Mouse (Mus musculus) neural tube, embryonic 14.5 days (tissue): Measurements from ENCODE around the gene Cgrrf1. TPM values are rescaled to one million over a fixed set of nuclear protein-coding genes. Genes with fewer than 3 reads are reported as not detected.

ENCODE experiments used
- ATAC-seq: fragments of 200-750 bp; cut with Nextera tagmentation; 2 replicates; pipeline ENCODE4 v1.8.0; 2017; ENCODE audit warnings: low read depth, mild to moderate bottlenecking, moderate TSS enrichment, moderate library complexity
- H3K27ac ChIP-seq: fragments of 300-500 bp; sonication (generic); 2 replicates; pipeline ENCODE4 v1.5.1; 2014; ENCODE audit warnings: low read depth, mild to moderate bottlenecking, control low read depth, low read length, moderate library complexity, mixed read lengths
- H3K27me3 ChIP-seq: fragments of 300-500 bp; sonication (generic); 2 replicates; pipeline ENCODE4 v1.6.1; 2014; ENCODE audit warnings: low read length; ENCODE audit not compliant: control insufficient read depth, insufficient read depth
- H3K36me3 ChIP-seq: fragments of 300-500 bp; sonication (generic); 2 replicates; pipeline ENCODE4 v1.6.1; 2014; ENCODE audit warnings: low read length, mixed read lengths; ENCODE audit not compliant: control insufficient read depth, insufficient read depth
- H3K4me1 ChIP-seq: fragments of 300-500 bp; sonication (generic); 2 replicates; pipeline ENCODE4 v1.6.1; 2014; ENCODE audit warnings: low read length; ENCODE audit not compliant: control insufficient read depth, insufficient read depth
- H3K4me2 ChIP-seq: fragments of 300-500 bp; sonication (generic); 2 replicates; pipeline ENCODE4 v1.6.1; 2014; ENCODE audit warnings: mild to moderate bottlenecking, low read depth, low read length, control low read depth
- H3K4me3 ChIP-seq: fragments of 300-500 bp; sonication (generic); 2 replicates; pipeline ENCODE4 v1.5.1; 2014; ENCODE audit warnings: low read depth, low read length, control low read depth, mixed read lengths
- H3K9ac ChIP-seq: fragments of 300-500 bp; sonication (generic); replicated peaks from 2 replicates; pipeline ENCODE4 v1.6.1; 2014; ENCODE audit warnings: low read depth, mild to moderate bottlenecking, control low read depth, low read length, mixed read lengths
- H3K9me3 ChIP-seq: fragments of 300-500 bp; sonication (generic); 2 replicates; pipeline ENCODE4 v1.6.1; 2016; ENCODE audit warnings: low read length; ENCODE audit not compliant: control insufficient read depth
- WGBS: fragments of 180-500 bp; shearing (Covaris S2); extraction: QIAGEN DNeasy Blood & Tissue Kit; methylation state at CpG from one replicate; pipeline ENCODE4 v1.1.7; 2014; 5-methylcytosine and 5-hydroxymethylcytosine counted together
- polyA plus RNA-seq: library from polyadenylated mRNA; unstranded; fragments of >200 nt; fragmentation: Nextera tagmentation; extraction: Ambion mirVana; gene quantifications from 2 replicates; pipeline ENCODE4 v1.2.1, GENCODE M21; 2014

Gene Cgrrf1
- polyA plus RNA-seq: 23.5 and 26.2 TPM in 2 replicates

DNA sequence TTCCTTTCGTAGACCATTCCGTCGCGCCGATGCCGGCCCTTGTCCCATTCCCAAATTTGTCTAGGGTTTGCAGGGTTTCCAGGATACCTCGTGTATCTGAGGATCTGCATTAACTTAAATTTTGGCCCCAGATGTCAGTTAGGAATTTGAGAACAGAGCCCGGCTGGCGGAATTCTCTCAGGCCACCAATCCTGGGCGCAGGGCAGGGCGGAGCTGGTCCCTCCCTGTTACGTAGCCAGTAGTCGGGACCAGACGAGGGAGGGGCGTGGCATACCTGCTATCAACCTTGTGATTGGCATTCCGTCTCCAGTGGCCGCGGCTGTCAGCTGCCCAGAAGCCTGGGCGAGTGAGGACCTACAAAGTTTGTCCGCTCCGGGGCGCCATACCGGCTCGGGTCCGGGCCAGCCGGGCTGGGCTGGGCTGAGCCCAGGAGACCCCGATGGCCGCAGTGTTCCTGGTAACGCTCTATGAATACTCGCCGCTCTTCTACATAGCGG is at the start of gene Cgrrf1:
TSS of gene Cgrrf1 (plus strand) at position 289 of the 497 bp plus-strand sequence.
- peak; percentile 98 for ATAC-seq
- 1% methylated on average over 32 of the region's 32 CpGs for WGBS

DNA sequence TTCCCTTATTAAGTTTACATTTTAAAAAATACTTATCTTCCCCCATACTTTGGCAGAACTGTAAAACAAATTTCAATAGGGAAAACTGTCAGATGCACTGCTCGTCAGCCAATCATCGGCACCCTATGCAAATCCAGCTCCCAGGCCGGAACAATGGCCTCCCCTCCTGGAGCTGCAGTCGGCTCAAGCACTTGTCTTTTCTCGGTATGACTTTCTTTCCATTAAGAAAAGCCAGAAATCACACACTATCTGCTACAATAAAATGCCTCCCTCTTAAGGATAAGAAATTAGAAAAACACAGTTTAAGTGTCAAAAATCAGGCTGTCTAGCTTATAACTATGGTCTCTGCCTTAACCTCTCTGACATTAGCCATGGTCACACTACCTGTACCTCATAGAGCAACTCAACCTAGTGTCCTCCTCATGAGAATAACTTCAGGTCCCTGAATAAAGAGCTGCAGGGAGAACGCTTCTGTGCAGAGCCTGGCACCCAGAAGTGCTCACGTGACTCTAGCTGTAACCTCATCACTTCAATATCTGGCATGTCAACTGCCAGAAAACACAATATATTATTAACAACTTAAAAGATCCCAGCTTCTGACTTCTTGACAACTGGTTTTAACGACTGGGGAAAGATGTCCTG is 49.6 kb upstream of the Cgrrf1 start:
- H3K9ac ChIP-seq: no peak overlapping the region
- H3K4me3 ChIP-seq: no peak overlapping the region
- H3K4me2 ChIP-seq: no peak overlapping the region
- peaks cover 10% of the 10 kb centered on the region; the same call in 1 of the 2 replicates for H3K4me1 ChIP-seq
- no peak overlapping the region for H3K27ac ChIP-seq
- H3K36me3 ChIP-seq: peaks cover 33% of the 10 kb centered on the region
- no peaks in the 10 kb centered on the region for H3K9me3 ChIP-seq
- WGBS: 91% methylated on average over 8 of the region's 8 CpGs
- ATAC-seq: no peak
- H3K27me3 ChIP-seq: no peaks in the 10 kb centered on the region

More for the DNA sequence above, at the start of gene Cgrrf1:
- H3K9me3 ChIP-seq: no peaks in the 10 kb centered on the region
- no peaks in the 10 kb centered on the region for H3K36me3 ChIP-seq
- no peaks in the 10 kb centered on the region for H3K27me3 ChIP-seq
- peaks cover 3% of the 10 kb centered on the region; the same call in 1 of the 2 replicates for H3K4me1 ChIP-seq
- H3K9ac ChIP-seq: peak within 1 kb of the TSS; percentile 74
- peak within 1 kb of the TSS; percentile 89 for H3K4me2 ChIP-seq
- H3K27ac ChIP-seq: no peak within 1 kb of the TSS
- peak within 1 kb of the TSS; percentile 65 for H3K4me3 ChIP-seq

DNA sequence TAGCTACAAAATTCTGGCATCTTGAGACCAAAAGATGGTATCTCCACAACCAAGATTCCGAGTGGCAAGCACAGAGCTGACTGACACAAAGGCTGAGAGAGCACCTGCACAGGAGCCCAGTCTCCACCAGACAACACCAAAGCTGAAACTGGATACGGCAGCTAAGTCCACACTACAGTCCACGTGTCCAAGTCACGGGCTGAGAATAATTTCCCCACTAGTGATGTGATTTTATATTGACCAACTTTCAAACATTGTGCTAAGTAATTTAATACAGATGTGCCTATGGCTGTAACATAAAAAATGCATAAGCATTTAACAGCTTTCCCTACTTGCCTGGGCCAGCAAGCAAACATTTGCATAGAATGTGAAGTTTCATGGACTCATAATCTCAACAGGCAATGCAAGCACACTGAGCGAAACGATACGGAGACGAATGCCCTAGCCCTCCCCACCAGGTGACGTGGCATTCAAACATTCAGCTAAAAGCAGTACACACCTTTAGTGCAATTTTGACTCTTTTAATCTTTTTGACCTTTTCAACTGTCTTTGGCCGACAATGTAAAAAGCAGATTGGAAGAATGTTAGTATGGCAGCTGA is 48.5 kb upstream of the Cgrrf1 start:
- Histone ChIP-seq H3K4me2 (no peak overlapping the region), H3K9me3 (no peaks in the 10 kb centered on the region), H3K4me3 (no peak overlapping the region), H3K27me3 (no peaks in the 10 kb centered on the region; the same call in 1 of the 2 replicates), H3K36me3 (peaks cover 25% of the 10 kb centered on the region), H3K27ac (no peak overlapping the region), H3K4me1 (peaks cover 12% of the 10 kb centered on the region; the same call in 1 of the 2 replicates), H3K9ac (no peak overlapping the region)
- no peak for ATAC-seq
- WGBS: 94% methylated on average over 10 of the region's 10 CpGs

DNA sequence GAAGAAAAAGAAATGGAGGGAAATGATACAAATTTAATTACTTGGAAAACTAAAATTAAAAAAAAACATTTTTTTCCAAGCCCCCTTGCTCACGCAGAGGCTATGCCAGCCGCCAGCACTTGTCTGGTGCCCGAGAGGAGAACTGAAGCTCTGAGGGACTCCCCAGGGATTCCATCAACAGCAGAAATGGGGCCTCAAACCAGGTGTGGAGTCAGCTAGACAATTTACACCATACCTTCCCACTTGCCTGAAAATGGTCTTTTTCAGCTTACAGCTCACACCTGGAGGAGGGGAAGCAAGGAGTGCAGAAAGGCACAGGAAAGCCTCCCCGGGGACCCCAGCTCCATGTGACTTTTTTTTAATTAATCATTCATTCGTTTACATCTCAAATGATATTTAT is 46.7 kb upstream of the Cgrrf1 start:
- no peak for ATAC-seq
- Histone ChIP-seq H3K4me2 (no peak overlapping the region), H3K36me3 (peaks cover 7% of the 10 kb centered on the region; the same call in 1 of the 2 replicates), H3K9ac (no peak overlapping the region), H3K4me1 (peaks cover 12% of the 10 kb centered on the region; the same call in 1 of the 2 replicates), H3K9me3 (no peaks in the 10 kb centered on the region), H3K27ac (no peak overlapping the region), H3K4me3 (no peak overlapping the region), H3K27me3 (no peaks in the 10 kb centered on the region; the same call in 1 of the 2 replicates)
- WGBS: 83% methylated on average over 5 of the region's 5 CpGs

DNA sequence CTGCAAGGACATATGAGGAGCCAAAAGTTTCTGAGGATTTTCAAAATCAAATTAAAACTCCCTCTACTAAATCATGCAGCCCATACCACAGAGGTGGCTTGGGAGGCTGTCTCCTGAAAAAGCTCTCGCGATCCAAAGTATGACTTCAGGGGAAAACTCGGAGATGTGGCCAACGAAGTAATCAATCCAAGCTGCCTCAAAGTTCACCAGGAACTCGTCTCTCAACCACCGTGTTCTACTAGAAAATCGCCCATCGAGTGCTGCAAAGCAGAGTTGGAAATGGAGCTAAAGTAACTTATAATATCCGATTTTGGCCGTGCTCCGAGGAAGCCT is 44.5 kb upstream of the Cgrrf1 start:
- no peak for ATAC-seq
- 1% methylated on average over 11 of the region's 11 CpGs for WGBS
- no peaks in the 10 kb centered on the region; the same call in 1 of the 2 replicates for H3K27me3 ChIP-seq

DNA sequence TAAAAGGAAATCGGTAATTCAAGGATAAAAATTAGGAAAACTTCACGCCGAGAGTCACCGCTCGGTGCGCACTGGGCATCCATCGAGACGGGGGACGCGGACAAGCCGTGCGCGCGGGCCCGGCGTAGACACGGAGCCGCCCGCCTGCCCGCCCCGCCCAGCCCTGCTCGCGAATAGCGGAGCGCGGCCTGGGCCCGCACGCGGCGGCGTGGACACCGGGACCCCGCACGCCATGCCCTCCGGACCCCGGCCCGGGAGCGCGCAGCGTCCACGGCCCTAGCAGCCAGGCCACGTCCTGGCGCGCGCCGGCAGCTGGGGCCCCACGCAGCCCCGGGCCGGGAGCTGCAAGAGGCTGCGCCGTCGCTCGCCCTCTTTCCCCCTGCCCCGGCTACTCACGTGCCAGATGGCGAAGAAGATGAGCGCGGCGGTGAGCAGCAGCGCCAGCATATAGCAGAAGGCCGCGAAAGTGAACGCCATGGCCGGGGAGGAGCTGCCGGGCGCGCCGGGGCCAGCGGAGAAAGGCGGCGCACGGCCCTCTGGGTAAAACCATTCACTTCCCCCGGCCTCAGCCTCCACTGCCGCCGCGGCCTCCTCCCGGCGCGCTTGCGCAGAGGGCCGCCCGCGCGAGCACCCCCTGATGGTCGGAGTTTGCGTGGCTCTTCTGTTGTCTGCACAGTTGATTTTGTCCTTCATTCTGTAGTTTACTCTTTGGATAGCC is 44.0 kb upstream of the Cgrrf1 start, which contains the start of gene Cnih1:
TSS of gene Cnih1 (minus strand) at position 625 of the 718 bp plus-strand sequence.
- H3K4me2 ChIP-seq: peak within 1 kb of the TSS; percentile 76
- no peaks in the 10 kb centered on the region; the same call in 1 of the 2 replicates for H3K27me3 ChIP-seq
- H3K4me1 ChIP-seq: peaks cover 12% of the 10 kb centered on the region; the same call in 1 of the 2 replicates
- peak; percentile 98 for ATAC-seq
- H3K9ac ChIP-seq: peak within 1 kb of the TSS; percentile 94
- no peaks in the 10 kb centered on the region for H3K9me3 ChIP-seq
- H3K27ac ChIP-seq: peak within 1 kb of the TSS; percentile 97
- under 1% methylated on average over 67 of the region's 86 CpGs for WGBS
- peak within 1 kb of the TSS; percentile 93 for H3K4me3 ChIP-seq
- no peaks in the 10 kb centered on the region for H3K36me3 ChIP-seq

More for the DNA sequence above, 44.5 kb upstream of the Cgrrf1 start:
- Histone ChIP-seq H3K9me3 (no peaks in the 10 kb centered on the region), H3K4me1 (peaks cover 12% of the 10 kb centered on the region; the same call in 1 of the 2 replicates), H3K36me3 (no peaks in the 10 kb centered on the region; the same call in 1 of the 2 replicates), H3K27ac (peak overlapping the region; percentile 97), H3K4me3 (peak overlapping the region; percentile 93), H3K4me2 (peak overlapping the region; percentile 76), H3K9ac (peak overlapping the region; percentile 94)

DNA sequence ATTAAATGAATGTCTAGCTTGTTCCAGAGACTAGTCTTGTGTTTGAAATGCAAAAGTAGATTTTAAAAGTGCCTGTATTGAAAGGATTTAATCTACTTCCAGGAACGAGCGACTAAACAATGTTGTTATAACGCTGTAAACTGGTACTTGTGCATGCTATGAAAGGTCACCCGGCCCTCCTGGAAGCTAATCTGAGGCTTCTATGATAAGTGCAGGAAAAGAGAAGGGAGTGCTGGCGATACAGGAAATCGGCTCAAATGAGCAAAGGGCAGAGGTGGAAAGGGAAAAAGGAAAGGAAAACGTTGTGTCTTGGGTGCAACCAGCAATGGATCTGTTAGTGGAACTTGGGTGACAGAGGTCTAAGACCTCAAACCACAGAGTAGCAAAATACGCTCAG is 43.4 kb upstream of the Cgrrf1 start:
- no peaks in the 10 kb centered on the region; the same call in 1 of the 2 replicates for H3K27me3 ChIP-seq
- peak overlapping the region; percentile 76 for H3K4me2 ChIP-seq
- H3K9ac ChIP-seq: peak overlapping the region; percentile 94; the same call in 1 of the 2 replicates
- peak; percentile 1; the same call in 1 of the 2 replicates for ATAC-seq
- WGBS: 38% methylated on average over 8 of the region's 8 CpGs
- H3K9me3 ChIP-seq: no peaks in the 10 kb centered on the region
- peak overlapping the region; percentile 1; the same call in 1 of the 2 replicates for H3K27ac ChIP-seq
- H3K36me3 ChIP-seq: no peaks in the 10 kb centered on the region
- H3K4me3 ChIP-seq: peak overlapping the region; percentile 93
- peaks cover 12% of the 10 kb centered on the region; the same call in 1 of the 2 replicates for H3K4me1 ChIP-seq

DNA sequence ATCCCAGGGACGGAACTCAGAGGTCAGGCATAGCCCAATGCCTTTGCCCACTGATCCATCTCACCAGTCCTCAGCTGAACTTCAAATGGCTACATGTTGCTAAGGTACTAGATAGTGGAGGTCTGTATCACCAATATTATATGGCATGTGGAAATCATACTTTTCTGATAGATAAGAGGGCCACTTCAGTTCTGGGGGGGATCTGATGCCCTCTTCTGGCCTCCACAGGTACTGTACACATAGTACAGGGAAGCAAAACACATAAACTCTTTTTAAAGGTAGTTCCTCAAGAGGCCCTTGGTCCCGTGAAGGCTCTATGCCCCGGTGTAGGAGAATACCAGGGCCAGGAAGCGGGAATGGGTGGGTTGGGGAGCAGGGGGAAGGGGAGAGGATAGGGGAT is 41.6 kb upstream of the Cgrrf1 start:
- no peak overlapping the region for H3K27ac ChIP-seq
- no peaks in the 10 kb centered on the region; the same call in 1 of the 2 replicates for H3K27me3 ChIP-seq
- no peak overlapping the region for H3K4me3 ChIP-seq
- H3K9me3 ChIP-seq: no peaks in the 10 kb centered on the region
- no peak overlapping the region for H3K9ac ChIP-seq
- no peak for ATAC-seq
- WGBS: 68% methylated on average over 4 of the region's 4 CpGs
- no peaks in the 10 kb centered on the region for H3K36me3 ChIP-seq
- H3K4me2 ChIP-seq: no peak overlapping the region
- H3K4me1 ChIP-seq: peaks cover 12% of the 10 kb centered on the region; the same call in 1 of the 2 replicates
